Mouse (Mus musculus): ENCODE measurements around the gene Esp38. TPM values are rescaled to one million over a fixed set of nuclear protein-coding genes. Genes with fewer than 3 reads are reported as not detected.
"Not testable (repeated sequence)": the region's sequence is repeated elsewhere in the genome, so short reads cannot be mapped to it uniquely, and the experiment has no call there.

The Esp38 gene
- polyA plus RNA-seq (2014; fragmentation: Nextera tagmentation; extraction: Ambion mirVana) = not detected in 2 replicates

GRCm38 (mm10) chr17:39950220-39950619 lies at the start of gene Esp38:
Gene Esp38, plus strand, starts transcription at chr17:39950520.
- Histone ChIP-seq H3K4me2 (replicated peaks; ENCODE audit: low read depth, low read length) (no peak within 1 kb of the TSS), H3K4me1 (replicated peaks; ENCODE audit: control insufficient read depth, insufficient read depth, low read length) (no peaks in the 10 kb centered on the region), H3K4me3 (ENCODE audit: low read depth, low read length) (no peak within 1 kb of the TSS), H3K27me3 (ENCODE audit: control insufficient read depth, insufficient read depth, low read length) (no peaks in the 10 kb centered on the region), H3K36me3 (ENCODE audit: control insufficient read depth, insufficient read depth, low read length) (no peaks in the 10 kb centered on the region), H3K27ac (ENCODE audit: low read depth, low read length) (no peak within 1 kb of the TSS), H3K9ac (ENCODE audit: low read depth, low read length) (no peak within 1 kb of the TSS), H3K9me3 (ENCODE audit: control insufficient read depth, low read length) (no peaks in the 10 kb centered on the region)
- DNase-seq (ENCODE audit: low spot score) (no peak), ATAC-seq (ENCODE audit: low FRiP score) (no peak)
- WGBS = 94% methylated on average over 3 of the region's 3 CpGs

DNA sequence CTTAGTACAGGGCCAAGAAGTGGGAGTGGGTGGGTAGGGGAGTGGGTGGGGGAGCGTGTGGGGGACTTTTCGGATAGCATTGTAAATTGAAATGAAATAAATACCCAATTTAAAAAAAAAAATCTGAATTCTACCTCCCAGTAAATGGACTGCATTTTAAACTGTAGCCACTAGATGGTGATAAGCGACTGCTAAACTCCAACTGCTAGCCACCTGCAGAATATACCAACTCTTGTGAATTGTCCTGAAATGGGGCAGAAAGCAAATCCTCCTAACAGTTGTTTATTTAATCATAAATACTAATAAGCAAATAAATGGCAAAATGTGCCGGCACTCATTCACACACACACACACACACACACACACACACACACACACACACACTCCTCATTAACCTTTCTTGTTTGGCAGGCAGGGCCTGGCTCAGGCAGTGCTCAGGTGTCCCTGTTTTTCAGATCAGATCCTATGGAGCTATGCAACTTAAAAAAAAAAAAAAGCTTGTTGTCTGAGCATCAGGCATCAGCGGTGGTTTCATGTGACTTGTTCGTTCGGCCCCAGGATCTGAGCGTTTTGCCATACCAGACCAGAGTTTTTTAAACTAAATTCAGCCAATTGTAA lies 47.3 kb upstream of the Esp38 start:
- H3K27me3 ChIP-seq (ENCODE audit: control insufficient read depth, insufficient read depth, low read length); H3K27ac ChIP-seq (ENCODE audit: low read depth, low read length); H3K9ac ChIP-seq (ENCODE audit: low read depth, low read length); H3K9me3 ChIP-seq (ENCODE audit: control insufficient read depth, low read length); H3K36me3 ChIP-seq (ENCODE audit: control insufficient read depth, insufficient read depth, low read length); DNase-seq (ENCODE audit: low spot score); H3K4me3 ChIP-seq (ENCODE audit: low read depth, low read length); H3K4me1 ChIP-seq (replicated peaks; ENCODE audit: control insufficient read depth, insufficient read depth, low read length); H3K4me2 ChIP-seq (replicated peaks; ENCODE audit: low read depth, low read length): not testable (repeated sequence)
- ATAC-seq (ENCODE audit: low FRiP score) = 0 out of 2 replicates have a peak, but pooled peaks have one; percentile 51
- WGBS = 51% methylated on average over 7 of the region's 8 CpGs

Other genes starting within 250 kb of the Esp38 start
- not detected in 2 replicates for gene AC192777.2, start 144.9 kb downstream of the Esp38 start, polyA plus RNA-seq (2014; fragmentation: Nextera tagmentation; extraction: Ambion mirVana)

All from hindbrain, embryonic 11.5 days (tissue).